Mouse (Mus musculus): ENCODE measurements around the gene Gm13078.

Gm13078 gene

DNA sequence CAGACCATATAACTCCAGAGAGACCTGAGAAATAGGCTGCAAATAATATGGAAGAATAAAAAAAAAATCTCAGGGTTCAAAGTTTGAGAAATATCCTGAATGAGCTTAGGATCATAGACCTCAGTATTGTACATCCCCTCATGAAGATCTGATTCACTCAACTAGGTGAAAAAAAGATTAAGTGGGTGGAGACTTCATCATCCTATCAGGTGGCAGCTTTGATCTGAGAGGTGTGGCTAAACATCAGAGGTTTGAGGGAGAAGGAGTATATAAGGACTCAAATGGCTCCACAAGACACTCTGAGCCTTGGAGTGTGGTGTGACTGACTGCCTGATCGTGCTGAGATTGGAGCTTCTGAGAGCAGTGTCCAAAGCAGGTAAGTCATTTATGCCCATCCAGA is at the start of gene Gm13078:
Gene Gm13078, plus strand, starts transcription at position 301 of the 400 bp plus-strand sequence.
- DNase-seq (ENCODE audit: low spot score in 2 of 2), result no peak

GRCm38 (mm10) chr4:143702611-143703010 is 16.6 kb upstream of the Gm13078 start, which contains the start of gene Gm13089:
Gm13089 (minus strand) TSS chr4:143702711.
- DNase-seq (ENCODE audit: low spot score in 2 of 2), result no peak

All from frontal cortex, postnatal 25 days (tissue).